ENCODE assay signal across 18 mouse cellular contexts in genomic region chr11:74385674-74386073, GRCm38 (mm10). TPM values are rescaled to one million over a fixed set of nuclear protein-coding genes. Genes with fewer than 3 reads are reported as not detected.
DNase-seq lines count a peak whose midpoint lies in the region; ATAC-seq lines count a peak whose summit lies in the region.
"Had no signal": no experiment of that assay in that cellular context is flagged by ENCODE, and none has a peak within 500 bp of the region (broad histone marks: within the 10 kb centered on the region; RNA-seq: fewer than 3 reads in every experiment).

No protein-coding gene starts in this region.

- no peak overlapping the region for H3K4me3 ChIP-seq in heart, embryonic 10.5 days
- H3K4me3 ChIP-seq in liver, embryonic 16.5 days (ENCODE audit: low read depth, low read length) = no peak overlapping the region
- no peak overlapping the region for H3K4me3 ChIP-seq in liver, embryonic 12.5 days
- no peak overlapping the region for H3K4me3 ChIP-seq in heart, embryonic 14.5 days (ENCODE audit: control insufficient read depth in 1 of 2, insufficient read depth in 1 of 2, low read depth in 1 of 2, low read length in 2 of 2)
- no peak overlapping the region for H3K4me3 ChIP-seq in kidney, embryonic 15.5 days (replicated peaks)
- no peak overlapping the region for H3K4me3 ChIP-seq in neural tube, embryonic 15.5 days (replicated peaks)
- H3K4me3 ChIP-seq: erythroblast, embryonic 14.5 days; hindbrain, embryonic 10.5 days; midbrain, embryonic 12.5 days had no signal

- H3K27ac ChIP-seq in heart, embryonic 10.5 days = no peak overlapping the region
- no peak overlapping the region for H3K27ac ChIP-seq in liver, embryonic 16.5 days (ENCODE audit: low read length)
- no peak overlapping the region for H3K27ac ChIP-seq in liver, embryonic 12.5 days
- peak overlapping the region in 1 of 2 experiments; percentile 53; a peak in 2 of 4 replicates for H3K27ac ChIP-seq in heart, embryonic 14.5 days (replicated peaks in 1 of 2; ENCODE audit: control insufficient read depth in 1 of 2, insufficient read depth in 1 of 2, low read depth in 2 of 2, low read length in 2 of 2)
- peak overlapping the region; percentile 37; the same call in 1 of the 2 replicates for H3K27ac ChIP-seq in kidney, embryonic 15.5 days
- no peak overlapping the region for H3K27ac ChIP-seq in neural tube, embryonic 15.5 days (replicated peaks)
- H3K27ac ChIP-seq: hindbrain, embryonic 10.5 days; midbrain, embryonic 12.5 days had no signal

- H3K36me3 ChIP-seq in heart, embryonic 10.5 days = peaks cover 12% of the 10 kb centered on the region; the same call in 1 of the 2 replicates
- no peaks in the 10 kb centered on the region for H3K36me3 ChIP-seq in liver, embryonic 16.5 days (ENCODE audit: control insufficient read depth, insufficient read depth)
- peaks cover 4% of the 10 kb centered on the region; the same call in 1 of the 2 replicates for H3K36me3 ChIP-seq in liver, embryonic 12.5 days
- peaks cover 4% of the 10 kb centered on the region; the same call in 1 of the 2 replicates for H3K36me3 ChIP-seq in heart, embryonic 14.5 days (ENCODE audit: control insufficient read depth, insufficient read depth, low read length)
- H3K36me3 ChIP-seq in kidney, embryonic 15.5 days = 0 out of 2 replicates have a peak, but pooled peaks cover 8% of the 10 kb centered on the region
- H3K36me3 ChIP-seq in neural tube, embryonic 15.5 days = peaks cover 23% of the 10 kb centered on the region
- H3K36me3 ChIP-seq: hindbrain, embryonic 10.5 days; midbrain, embryonic 12.5 days had no signal

- WGBS in heart, embryonic 10.5 days = 81% methylated on average over 9 of the region's 9 CpGs
- 73% methylated on average over 9 of the region's 9 CpGs for WGBS in liver, embryonic 16.5 days (ENCODE audit: insufficient replicate concordance)
- WGBS in liver, embryonic 12.5 days (ENCODE audit: insufficient replicate concordance) = 74% methylated on average over 9 of the region's 9 CpGs
- 54% methylated on average over 9 of the region's 9 CpGs for WGBS in heart, embryonic 14.5 days
- WGBS in kidney, embryonic 15.5 days = 48% methylated on average over 9 of the region's 9 CpGs
- 82% methylated on average over 9 of the region's 9 CpGs for WGBS in neural tube, embryonic 15.5 days

- H3K4me1 ChIP-seq in heart, embryonic 10.5 days = peaks cover 20% of the 10 kb centered on the region; the same call in 1 of the 2 replicates
- no peaks in the 10 kb centered on the region for H3K4me1 ChIP-seq in liver, embryonic 16.5 days (ENCODE audit: control insufficient read depth, low read depth, low read length)
- no peaks in the 10 kb centered on the region for H3K4me1 ChIP-seq in liver, embryonic 12.5 days
- peaks cover 7 to 12% of the 10 kb centered on the region in 2 experiments for H3K4me1 ChIP-seq in heart, embryonic 14.5 days (ENCODE audit: control insufficient read depth in 2 of 2, insufficient read depth in 2 of 2, low read length in 2 of 2)
- 0 out of 2 replicates have a peak, but pooled peaks cover 5% of the 10 kb centered on the region for H3K4me1 ChIP-seq in kidney, embryonic 15.5 days
- no peaks in the 10 kb centered on the region for H3K4me1 ChIP-seq in neural tube, embryonic 15.5 days
- H3K4me1 ChIP-seq: hindbrain, embryonic 10.5 days; midbrain, embryonic 12.5 days had no signal

- ATAC-seq in liver, embryonic 16.5 days (ENCODE audit: low read depth) = peak; percentile 19; the same call in 1 of the 2 replicates
- ATAC-seq in liver, embryonic 12.5 days = no peak
- ATAC-seq in heart, embryonic 14.5 days (ENCODE audit: insufficient number of reproducible peaks, insufficient read depth, low FRiP score, low read depth) = peak; percentile 18; the same call in 1 of the 2 replicates
- ATAC-seq in kidney, embryonic 15.5 days (replicated peaks; ENCODE audit: low FRiP score) = no peak
- ATAC-seq in neural tube, embryonic 15.5 days (ENCODE audit: low FRiP score) = no peak
- ATAC-seq: liver, postnatal 0 days had no signal

- H3K9me3 ChIP-seq in heart, embryonic 10.5 days = no peaks in the 10 kb centered on the region
- H3K9me3 ChIP-seq in liver, embryonic 16.5 days (replicated peaks; ENCODE audit: control insufficient read depth, low read length) = no peaks in the 10 kb centered on the region
- H3K9me3 ChIP-seq in liver, embryonic 12.5 days (replicated peaks) = no peaks in the 10 kb centered on the region
- no peaks in the 10 kb centered on the region for H3K9me3 ChIP-seq in heart, embryonic 14.5 days (ENCODE audit: control insufficient read depth, low read length)
- no peaks in the 10 kb centered on the region for H3K9me3 ChIP-seq in kidney, embryonic 15.5 days (replicated peaks)
- H3K9me3 ChIP-seq in neural tube, embryonic 15.5 days (replicated peaks) = no peaks in the 10 kb centered on the region
- H3K9me3 ChIP-seq: hindbrain, embryonic 10.5 days; midbrain, embryonic 12.5 days had no signal

- DNase-seq in heart, adult 18-20 months = peak; percentile 42 to 56
- DNase-seq in heart, embryonic 10.5 days (ENCODE audit: low spot score) = no peak
- DNase-seq in thymus, postnatal 0 days (ENCODE audit: low spot score) = no peak
- DNase-seq: cerebellum, adult 11-12 months; liver, postnatal 0 days; retina, postnatal 1 day; spleen, adult 18-20 months; thymus, adult 18-20 months had no signal

- no peak overlapping the region for H3K4me2 ChIP-seq in liver, embryonic 16.5 days (ENCODE audit: low read depth, low read length)
- no peak overlapping the region for H3K4me2 ChIP-seq in liver, embryonic 12.5 days
- H3K4me2 ChIP-seq in heart, embryonic 14.5 days (ENCODE audit: low read length) = no peak overlapping the region
- no peak overlapping the region for H3K4me2 ChIP-seq in kidney, embryonic 15.5 days
- no peak overlapping the region for H3K4me2 ChIP-seq in neural tube, embryonic 15.5 days
- H3K4me2 ChIP-seq: midbrain, embryonic 12.5 days had no signal

- no peak overlapping the region for H3K9ac ChIP-seq in liver, embryonic 16.5 days (ENCODE audit: low read depth, low read length)
- no peak overlapping the region for H3K9ac ChIP-seq in liver, embryonic 12.5 days
- H3K9ac ChIP-seq in heart, embryonic 14.5 days (ENCODE audit: low read length) = no peak overlapping the region
- no peak overlapping the region for H3K9ac ChIP-seq in kidney, embryonic 15.5 days
- H3K9ac ChIP-seq in neural tube, embryonic 15.5 days (replicated peaks) = no peak overlapping the region
- H3K9ac ChIP-seq: liver, postnatal 0 days; midbrain, embryonic 12.5 days had no signal

- H3K27me3 ChIP-seq in heart, embryonic 10.5 days (ENCODE audit: insufficient read depth, poor library complexity, severe bottlenecking) = no peaks in the 10 kb centered on the region
- no peaks in the 10 kb centered on the region for H3K27me3 ChIP-seq in liver, embryonic 16.5 days (ENCODE audit: control insufficient read depth, insufficient read depth, low read depth, low read length)
- H3K27me3 ChIP-seq in liver, embryonic 12.5 days (replicated peaks) = no peaks in the 10 kb centered on the region
- H3K27me3 ChIP-seq in heart, embryonic 14.5 days (ENCODE audit: control insufficient read depth, insufficient read depth, low read length) = no peaks in the 10 kb centered on the region
- no peaks in the 10 kb centered on the region for H3K27me3 ChIP-seq in kidney, embryonic 15.5 days
- H3K27me3 ChIP-seq in neural tube, embryonic 15.5 days (replicated peaks) = no peaks in the 10 kb centered on the region
- H3K27me3 ChIP-seq: midbrain, embryonic 12.5 days had no signal

RNA-seq across cellular contexts. Expression of gene Olfr412, which starts 23.8 kb away (rescaled TPM):
- total RNA-seq in heart, adult 18-20 months (2021) = not detected
- not detected in 2 replicates for polyA plus RNA-seq in heart, embryonic 10.5 days (2016; fragmentation: Nextera tagmentation; extraction: Ambion mirVana)
- not detected in 2 replicates for polyA plus RNA-seq in liver, embryonic 16.5 days (2015; fragmentation: Nextera tagmentation; extraction: Ambion mirVana)
- not detected in 2 replicates for polyA plus RNA-seq in liver, embryonic 12.5 days (2016; fragmentation: Nextera tagmentation; extraction: Ambion mirVana)
- not detected in 2 replicates for polyA plus RNA-seq in heart, embryonic 14.5 days (2014; fragmentation: Nextera tagmentation; extraction: Ambion mirVana)
- polyA plus RNA-seq in kidney, embryonic 15.5 days (2015; fragmentation: Nextera tagmentation; extraction: Ambion mirVana) = not detected in 2 replicates
- polyA plus RNA-seq in thymus, postnatal 0 days (2015; fragmentation: Nextera tagmentation; extraction: Ambion mirVana) = not detected in 2 replicates
- polyA plus RNA-seq in neural tube, embryonic 15.5 days (2015; fragmentation: Nextera tagmentation; extraction: Ambion mirVana) = not detected in 2 replicates
- total RNA-seq: layer of hippocampus, adult 8-10 months; left cerebral cortex, postnatal 10 days had no signal
- polyA plus RNA-seq: erythroblast, embryonic 14.5 days; hindbrain, embryonic 10.5 days; liver, postnatal 0 days; midbrain, embryonic 12.5 days had no signal

RNA-seq across cellular contexts. Expression of gene Olfr411, which starts 33.2 kb away (rescaled TPM):
- total RNA-seq in heart, adult 18-20 months (2021) = not detected
- polyA plus RNA-seq in heart, embryonic 10.5 days (2016; fragmentation: Nextera tagmentation; extraction: Ambion mirVana) = not detected in 2 replicates
- not detected in 2 replicates for polyA plus RNA-seq in liver, embryonic 16.5 days (2015; fragmentation: Nextera tagmentation; extraction: Ambion mirVana)
- not detected in 2 replicates for polyA plus RNA-seq in liver, embryonic 12.5 days (2016; fragmentation: Nextera tagmentation; extraction: Ambion mirVana)
- polyA plus RNA-seq in heart, embryonic 14.5 days (2014; fragmentation: Nextera tagmentation; extraction: Ambion mirVana) = not detected in 2 replicates
- not detected in 2 replicates for polyA plus RNA-seq in kidney, embryonic 15.5 days (2015; fragmentation: Nextera tagmentation; extraction: Ambion mirVana)
- not detected in 2 replicates for polyA plus RNA-seq in thymus, postnatal 0 days (2015; fragmentation: Nextera tagmentation; extraction: Ambion mirVana)
- polyA plus RNA-seq in neural tube, embryonic 15.5 days (2015; fragmentation: Nextera tagmentation; extraction: Ambion mirVana) = not detected in 2 replicates
- total RNA-seq: layer of hippocampus, adult 8-10 months; left cerebral cortex, postnatal 10 days had no signal
- polyA plus RNA-seq: erythroblast, embryonic 14.5 days; hindbrain, embryonic 10.5 days; liver, postnatal 0 days; midbrain, embryonic 12.5 days had no signal

RNA-seq across cellular contexts. Expression of gene Olfr410, which starts 47.8 kb away (rescaled TPM):
- total RNA-seq in heart, adult 18-20 months (2021) = not detected
- not detected in 2 replicates for polyA plus RNA-seq in heart, embryonic 10.5 days (2016; fragmentation: Nextera tagmentation; extraction: Ambion mirVana)
- not detected in 2 replicates for polyA plus RNA-seq in liver, embryonic 16.5 days (2015; fragmentation: Nextera tagmentation; extraction: Ambion mirVana)
- polyA plus RNA-seq in liver, embryonic 12.5 days (2016; fragmentation: Nextera tagmentation; extraction: Ambion mirVana) = not detected in 2 replicates
- polyA plus RNA-seq in heart, embryonic 14.5 days (2014; fragmentation: Nextera tagmentation; extraction: Ambion mirVana) = not detected in 2 replicates
- not detected in 2 replicates for polyA plus RNA-seq in kidney, embryonic 15.5 days (2015; fragmentation: Nextera tagmentation; extraction: Ambion mirVana)
- not detected in 2 replicates for polyA plus RNA-seq in thymus, postnatal 0 days (2015; fragmentation: Nextera tagmentation; extraction: Ambion mirVana)
- not detected in 2 replicates for polyA plus RNA-seq in neural tube, embryonic 15.5 days (2015; fragmentation: Nextera tagmentation; extraction: Ambion mirVana)
- total RNA-seq: layer of hippocampus, adult 8-10 months; left cerebral cortex, postnatal 10 days had no signal
- polyA plus RNA-seq: erythroblast, embryonic 14.5 days; hindbrain, embryonic 10.5 days; liver, postnatal 0 days; midbrain, embryonic 12.5 days had no signal

Comparison
In these comparisons a context has a peak if more than half of its experiments do, and no peak if none do; other contexts are left out.
1. DNase-seq: peak in heart, adult 18-20 months (2 of 2); none in heart, embryonic 10.5 days (single experiment) and thymus, postnatal 0 days (single experiment).
2. ATAC-seq: peak in liver, embryonic 16.5 days (single experiment) and heart, embryonic 14.5 days (single experiment); none in liver, embryonic 12.5 days (single experiment), kidney, embryonic 15.5 days (single experiment) and neural tube, embryonic 15.5 days (single experiment).